Mouse (Mus musculus) heart, adult 2 months (tissue): Measurements from ENCODE around the gene Ccdc32. TPM values are rescaled to one million over a fixed set of nuclear protein-coding genes. Genes with fewer than 3 reads are reported as not detected.
A peak's percentile ranks its signal among the peaks of the same experiment; 100 is the strongest.

Source experiments
- DNase-seq, 2 experiments: peaks; one replicate each; pipeline ENCODE4 v3.0.0; 2021
- H3K27ac ChIP-seq: fragments of 200-600 bp; 2 replicates; pipeline ENCODE4 v1.8.1; 2022
- H3K27me3 ChIP-seq: fragments of 200-500 bp; 2 replicates; pipeline ENCODE4 v1.6.1; 2012; ENCODE audit warnings: mild to moderate bottlenecking, low read length, inconsistent platforms, mixed read lengths; ENCODE audit not compliant: control insufficient read depth, insufficient read depth
- H3K36me3 ChIP-seq: fragments of 200-500 bp; 2 replicates; pipeline ENCODE4 v1.6.1; 2012; ENCODE audit warnings: low read length, inconsistent platforms; ENCODE audit not compliant: control insufficient read depth, insufficient read depth
- H3K4me1 ChIP-seq: fragments of 200-500 bp; 2 replicates; pipeline ENCODE4 v1.6.1; 2011; ENCODE audit warnings: low read length; ENCODE audit not compliant: control insufficient read depth, insufficient read depth
- H3K4me3 ChIP-seq: fragments of 200-600 bp; 2 replicates; pipeline ENCODE4 v1.8.1; 2022
- H3K79me2 ChIP-seq: fragments of 200-500 bp; replicated peaks from 2 replicates; pipeline ENCODE4 v1.6.1; 2012; ENCODE audit warnings: mild to moderate bottlenecking, inconsistent platforms, low read length, moderate library complexity, mixed read lengths; ENCODE audit not compliant: control insufficient read depth, insufficient read depth
- H3K9ac ChIP-seq: fragments of 200-500 bp; 2 replicates; pipeline ENCODE4 v1.6.1; 2012; ENCODE audit warnings: low read depth, mild to moderate bottlenecking, control low read depth, inconsistent platforms, low read length, mixed read lengths
- CTCF ChIP-seq: fragments of 200-600 bp; IDR thresholded peaks from 2 replicates; pipeline ENCODE4 v1.8.1; 2022; ENCODE audit warnings: antibody characterized with exemption, mild to moderate bottlenecking, moderate library complexity
- EP300 ChIP-seq: fragments of 200-500 bp; IDR thresholded peaks from 2 replicates; pipeline ENCODE4 v1.6.1; 2011; ENCODE audit warnings: low read depth, low read length, control low read depth; ENCODE audit not compliant: insufficient read depth
- POLR2A ChIP-seq: fragments of 200-500 bp; IDR thresholded peaks from 2 replicates; pipeline ENCODE4 v1.6.1; 2011; ENCODE audit warnings: mild to moderate bottlenecking, low read depth, low read length, control low read depth; ENCODE audit not compliant: insufficient read depth
- WGBS: fragments of 180-500 bp; shearing (Covaris S2); methylation state at CpG from one replicate; pipeline ENCODE4 v1.1.7; 2018; 5-methylcytosine and 5-hydroxymethylcytosine counted together
- intact Hi-C: fragments of 180-260 bp; cut with DNase I; formaldehyde crosslinking; loops from one replicate; pipeline ENCODE4 v1.15.1; 2025
- polyA plus RNA-seq: library from polyadenylated mRNA; depleted of rRNA; stranded (reverse); fragments of >200 nt; gene quantifications from 2 replicates; pipeline ENCODE4 v1.2.3, GENCODE M21; 2012
- total RNA-seq, 2 experiments: library from RNA; stranded (reverse); gene quantifications; 2 replicates each; pipeline ENCODE4 v1.2.3; 2021

The Ccdc32 gene
- total and polyA plus RNA-seq, 3 experiments, result 5.2 to 10.9 (median 9.7) TPM

GRCm38 (mm10) chr2:119032191-119032590 is 3.0 kb upstream of the Ccdc32 start:
- intact Hi-C loops, result loop anchor here (2.0 to 5.0 kb wide), 2 partner anchors 15 to 80 kb away; partner anchors contain the start of genes Knl1 and Rad51
- 48% methylated on average over 4 of the region's 4 CpGs for WGBS
- TF ChIP-seq POLR2A, result no peak
- no peak for TF ChIP-seq CTCF
- no peak for TF ChIP-seq EP300
- Histone ChIP-seq H3K4me3 (no peak overlapping the region), H3K27me3 (no peaks in the 10 kb centered on the region), H3K9ac (no peak overlapping the region), H3K27ac (no peak overlapping the region), H3K4me1 (peaks cover 4% of the 10 kb centered on the region), H3K36me3 (no peaks in the 10 kb centered on the region; the same call in 1 of the 2 replicates), H3K79me2 (no peaks in the 10 kb centered on the region)
- DNase-seq, result no peak

GRCm38 (mm10) chr2:119026951-119027350 is 2.2 kb downstream of the Ccdc32 start:
- Histone ChIP-seq H3K36me3 (peaks cover 3% of the 10 kb centered on the region; the same call in 1 of the 2 replicates), H3K4me3 (no peak overlapping the region), H3K27me3 (no peaks in the 10 kb centered on the region), H3K9ac (no peak overlapping the region), H3K4me1 (peaks cover 4% of the 10 kb centered on the region), H3K79me2 (no peaks in the 10 kb centered on the region), H3K27ac (no peak overlapping the region)
- no peak for DNase-seq
- WGBS, result 91% methylated on average over 4 of the region's 4 CpGs
- no peak for TF ChIP-seq POLR2A
- no peak for TF ChIP-seq CTCF
- no peak for TF ChIP-seq EP300
- intact Hi-C loops, result no loop called here

GRCm38 (mm10) chr2:119025239-119025616 is 4.0 kb downstream of the Ccdc32 start:
- no peak overlapping the region for H3K4me3 ChIP-seq
- DNase-seq, result no peak
- TF ChIP-seq CTCF (no peak), POLR2A (no peak), EP300 (no peak)
- no peaks in the 10 kb centered on the region for H3K79me2 ChIP-seq
- H3K27ac ChIP-seq, result no peak overlapping the region
- no peak overlapping the region for H3K9ac ChIP-seq
- 70% methylated on average over 4 of the region's 4 CpGs for WGBS
- peaks cover 4% of the 10 kb centered on the region for H3K4me1 ChIP-seq
- no peaks in the 10 kb centered on the region for H3K27me3 ChIP-seq
- intact Hi-C loops, result no loop called here
- H3K36me3 ChIP-seq, result peaks cover 3% of the 10 kb centered on the region; the same call in 1 of the 2 replicates

GRCm38 (mm10) chr2:119024536-119025238 is 4.5 kb downstream of the Ccdc32 start:
- TF ChIP-seq EP300 (no peak), CTCF (peak; percentile 54)
- no peak overlapping the region for H3K4me3 ChIP-seq
- intact Hi-C loops, result no loop called here
- H3K79me2 ChIP-seq, result no peaks in the 10 kb centered on the region
- H3K36me3 ChIP-seq, result peaks cover 3% of the 10 kb centered on the region; the same call in 1 of the 2 replicates
- 54% methylated on average over 9 of the region's 9 CpGs for WGBS
- peaks cover 4% of the 10 kb centered on the region for H3K4me1 ChIP-seq
- no peak overlapping the region for H3K27ac ChIP-seq
- no peaks in the 10 kb centered on the region for H3K27me3 ChIP-seq
- no peak overlapping the region for H3K9ac ChIP-seq
- DNase-seq, result no peak

GRCm38 (mm10) chr2:119023154-119023660 is 6.0 kb downstream of the Ccdc32 start:
- DNase-seq, result no peak
- H3K27me3 ChIP-seq, result no peaks in the 10 kb centered on the region
- no peaks in the 10 kb centered on the region for H3K79me2 ChIP-seq
- no peak overlapping the region for H3K27ac ChIP-seq
- no peak overlapping the region for H3K4me3 ChIP-seq
- no peak for TF ChIP-seq CTCF
- no peak for TF ChIP-seq EP300
- no peak for TF ChIP-seq POLR2A
- H3K36me3 ChIP-seq, result peaks cover 3% of the 10 kb centered on the region; the same call in 1 of the 2 replicates
- intact Hi-C loops, result no loop called here
- H3K4me1 ChIP-seq, result peaks cover 1% of the 10 kb centered on the region; the same call in 1 of the 2 replicates
- no peak overlapping the region for H3K9ac ChIP-seq
- WGBS, result 93% methylated on average over 6 of the region's 6 CpGs

- Histone ChIP-seq H3K36me3 (no peaks in the 10 kb centered on the region), H3K4me3 (no peak overlapping the region), H3K9ac (no peak overlapping the region), H3K27me3 (no peaks in the 10 kb centered on the region), H3K4me1 (peaks cover 3% of the 10 kb centered on the region), H3K79me2 (no peaks in the 10 kb centered on the region), H3K27ac (no peak overlapping the region)
- DNase-seq, result no peak
- TF ChIP-seq CTCF (no peak), EP300 (no peak), POLR2A (no peak)
- 77% methylated on average over 4 of the region's 4 CpGs for WGBS
- intact Hi-C loops, result loop anchor here (5.0 kb wide), 1 partner anchor 42 kb away; no protein-coding TSS in a partner anchor
Observed at GRCm38 (mm10) chr2:119019538-119019937, 9.7 kb downstream of the Ccdc32 start.
